Mouse (Mus musculus) heart, embryonic 14.5 days (tissue): Measurements from ENCODE around the gene Ubac2. TPM values are rescaled to one million over a fixed set of nuclear protein-coding genes. Genes with fewer than 3 reads are reported as not detected.

ENCODE experiments used
- ATAC-seq: fragments of 200-750 bp; cut with Nextera tagmentation; 2 replicates; pipeline ENCODE4 v1.8.0; 2017; ENCODE audit warnings: low read depth, moderate TSS enrichment; ENCODE audit not compliant: insufficient number of reproducible peaks, insufficient read depth, low FRiP score
- H3K27ac ChIP-seq, 2 experiments: fragments of 200-500 bp in 1 of 2; fragments of 300-500 bp in 1 of 2; sonication (generic) in 1 of 2; replicated peaks in 1 of 2; 2 replicates each; pipeline ENCODE4 v1.5.1; 2012 to 2014; ENCODE audit warnings: low read depth in 2 of 2, low read length in 2 of 2, control low read depth in 1 of 2, mild to moderate bottlenecking in 1 of 2, mixed read lengths in 1 of 2; ENCODE audit not compliant: control insufficient read depth in 1 of 2, insufficient read depth in 1 of 2
- H3K27me3 ChIP-seq: fragments of 300-500 bp; sonication (generic); 2 replicates; pipeline ENCODE4 v1.6.1; 2014; ENCODE audit warnings: mild to moderate bottlenecking, low read length, control low read depth; ENCODE audit not compliant: control insufficient read depth, insufficient read depth
- H3K36me3 ChIP-seq: fragments of 300-500 bp; sonication (generic); 2 replicates; pipeline ENCODE4 v1.6.1; 2014; ENCODE audit warnings: mild to moderate bottlenecking, control low read depth, low read length, mixed read lengths; ENCODE audit not compliant: control insufficient read depth, insufficient read depth
- H3K4me1 ChIP-seq, 2 experiments: fragments of 200-500 bp in 1 of 2; fragments of 300-500 bp in 1 of 2; sonication (generic) in 1 of 2; 2 replicates each; pipeline ENCODE4 v1.6.1; 2012 to 2014; ENCODE audit warnings: low read length in 2 of 2, control low read depth in 1 of 2, mixed read lengths in 1 of 2; ENCODE audit not compliant: control insufficient read depth in 2 of 2, insufficient read depth in 2 of 2
- H3K4me2 ChIP-seq: fragments of 300-500 bp; sonication (generic); 2 replicates; pipeline ENCODE4 v1.6.1; 2014; ENCODE audit warnings: mild to moderate bottlenecking, low read length
- H3K4me3 ChIP-seq, 2 experiments: fragments of 200-500 bp in 1 of 2; fragments of 300-500 bp in 1 of 2; sonication (generic) in 1 of 2; 2 replicates each; pipeline ENCODE4 v1.5.1; 2012 to 2014; ENCODE audit warnings: low read length in 2 of 2, mild to moderate bottlenecking in 2 of 2, control low read depth in 1 of 2, low read depth in 1 of 2, moderate library complexity in 1 of 2; ENCODE audit not compliant: control insufficient read depth in 1 of 2, insufficient read depth in 1 of 2
- H3K9ac ChIP-seq: fragments of 300-500 bp; sonication (generic); 2 replicates; pipeline ENCODE4 v1.6.1; 2014; ENCODE audit warnings: mild to moderate bottlenecking, low read length
- H3K9me3 ChIP-seq: fragments of 300-500 bp; sonication (generic); 2 replicates; pipeline ENCODE4 v1.6.1; 2016; ENCODE audit warnings: low read length, control low read depth; ENCODE audit not compliant: control insufficient read depth
- WGBS: fragments of 180-500 bp; shearing (Covaris S2); extraction: QIAGEN DNeasy Blood & Tissue Kit; methylation state at CpG from one replicate; pipeline ENCODE4 v1.1.7; 2014; 5-methylcytosine and 5-hydroxymethylcytosine counted together
- polyA plus RNA-seq: library from polyadenylated mRNA; unstranded; fragments of >200 nt; fragmentation: Nextera tagmentation; extraction: Ambion mirVana; gene quantifications from 2 replicates; pipeline ENCODE4 v1.2.1, GENCODE M21; 2014

The Ubac2 gene
- polyA plus RNA-seq, 1 experiment from 2014 or later = 56.3 TPM

DNA sequence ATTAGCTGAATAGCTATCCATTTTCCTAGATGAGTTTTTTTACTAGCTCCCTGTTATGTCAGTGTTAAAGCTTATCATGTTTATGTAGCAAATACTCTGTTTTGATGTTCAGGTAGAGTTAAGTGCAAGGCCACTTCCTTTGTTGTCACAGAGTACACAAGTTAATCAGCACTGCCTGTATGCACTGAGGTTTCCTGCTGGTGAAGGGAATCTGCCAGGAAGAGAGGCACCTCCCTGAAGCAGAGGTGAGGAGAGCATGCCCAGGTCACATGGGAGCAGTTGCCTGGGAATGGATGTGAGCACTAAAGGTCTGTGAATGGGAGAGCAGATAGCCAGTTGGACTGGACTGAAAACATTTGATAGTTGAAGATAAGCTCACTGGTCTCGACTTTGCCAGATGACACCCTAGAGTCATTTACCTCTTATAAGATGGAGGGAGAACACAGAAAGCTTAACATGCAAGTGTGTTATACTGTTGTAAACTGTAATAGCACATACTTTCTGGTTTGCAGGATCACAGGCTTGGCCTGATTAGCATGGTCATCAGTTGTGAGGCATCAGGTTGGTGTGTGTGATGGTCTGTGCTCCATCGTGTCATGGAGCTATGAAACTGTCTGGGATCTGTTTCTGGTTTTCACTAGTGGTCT is 73.1 kb downstream of the Ubac2 start:
- Histone ChIP-seq H3K4me3 (no peak overlapping the region), H3K27ac (no peak overlapping the region), H3K36me3 (no peaks in the 10 kb centered on the region), H3K9me3 (no peaks in the 10 kb centered on the region), H3K9ac (no peak overlapping the region), H3K4me1 (peaks cover 4 to 9% of the 10 kb centered on the region in 2 experiments; a peak in 1 of 4 replicates), H3K4me2 (no peak overlapping the region), H3K27me3 (no peaks in the 10 kb centered on the region)
- WGBS = 58% methylated on average over 2 of the region's 2 CpGs
- no peak for ATAC-seq

DNA sequence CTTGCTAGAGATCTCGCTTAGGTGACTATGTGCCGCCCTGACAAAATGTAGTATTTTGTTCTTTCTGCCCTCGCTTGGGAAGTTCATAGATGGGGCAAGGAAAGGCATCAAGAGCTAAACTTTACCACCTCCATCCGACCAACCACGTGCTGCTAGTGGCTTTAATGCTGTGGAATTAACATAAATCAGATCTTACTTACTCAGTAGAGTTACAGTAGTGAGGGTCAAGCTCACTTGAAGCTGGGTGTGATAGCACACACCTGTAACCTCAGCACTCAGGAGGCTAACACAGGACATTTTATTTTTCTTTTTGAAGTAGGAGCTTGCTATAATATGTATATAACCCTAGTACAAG is 73.6 kb downstream of the Ubac2 start:
- 89% methylated on average over 5 of the region's 5 CpGs for WGBS
- Histone ChIP-seq H3K27ac (no peak overlapping the region), H3K9ac (no peak overlapping the region), H3K36me3 (no peaks in the 10 kb centered on the region), H3K4me1 (peaks cover 4 to 9% of the 10 kb centered on the region in 2 experiments; a peak in 1 of 4 replicates), H3K9me3 (no peaks in the 10 kb centered on the region), H3K4me3 (no peak overlapping the region), H3K4me2 (no peak overlapping the region), H3K27me3 (no peaks in the 10 kb centered on the region)
- ATAC-seq = no peak

DNA sequence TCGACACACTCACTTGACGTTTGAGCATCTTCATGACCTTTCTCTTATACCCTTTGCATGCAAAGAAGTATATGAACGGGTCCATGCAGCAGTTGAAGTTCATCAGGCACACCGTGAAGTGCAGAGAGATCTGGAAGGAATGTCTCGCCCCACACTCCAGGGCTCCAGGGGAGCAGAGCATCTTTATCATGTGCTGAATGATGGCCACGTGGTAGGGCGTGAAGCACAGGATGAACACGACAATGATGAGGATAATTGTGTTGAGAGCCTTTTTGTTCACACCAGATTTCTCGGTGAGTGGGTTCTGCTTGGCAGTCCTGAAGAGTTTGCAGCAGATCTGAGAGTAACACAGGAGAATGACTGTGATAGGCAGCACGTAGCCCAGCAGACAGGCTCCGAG is 75.7 kb downstream of the Ubac2 start:
- peaks cover 4 to 9% of the 10 kb centered on the region in 2 experiments; a peak in 2 of 4 replicates for H3K4me1 ChIP-seq
- no peak overlapping the region for H3K4me3 ChIP-seq
- no peak overlapping the region for H3K4me2 ChIP-seq
- no peaks in the 10 kb centered on the region for H3K27me3 ChIP-seq
- no peak overlapping the region for H3K9ac ChIP-seq
- no peak overlapping the region for H3K27ac ChIP-seq
- ATAC-seq = no peak
- H3K36me3 ChIP-seq = no peaks in the 10 kb centered on the region
- H3K9me3 ChIP-seq = no peaks in the 10 kb centered on the region
- WGBS = 50% methylated on average over 11 of the region's 11 CpGs

DNA sequence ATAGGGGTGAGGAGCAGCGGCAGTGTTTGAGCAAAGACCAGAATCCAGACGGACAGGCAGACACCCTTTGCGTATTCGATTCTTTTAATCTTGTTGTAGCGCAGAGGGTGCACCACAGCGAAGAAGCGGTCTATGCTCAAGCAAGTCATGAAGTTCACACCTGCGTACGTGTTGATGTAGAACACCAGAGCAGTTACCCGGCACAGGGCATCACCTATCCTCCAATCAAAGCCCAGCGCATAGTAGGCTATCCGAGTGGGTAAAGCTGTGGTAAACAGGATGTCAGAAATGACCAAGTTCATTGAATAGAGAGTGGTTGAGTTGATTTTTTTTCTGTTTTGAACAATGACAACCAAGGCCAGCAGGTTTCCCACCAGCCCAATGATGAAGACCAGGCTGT is 76.2 kb downstream of the Ubac2 start:
- no peak overlapping the region for H3K4me3 ChIP-seq
- H3K27me3 ChIP-seq = no peaks in the 10 kb centered on the region
- 89% methylated on average over 12 of the region's 12 CpGs for WGBS
- no peak overlapping the region for H3K27ac ChIP-seq
- no peak overlapping the region for H3K4me2 ChIP-seq
- ATAC-seq = no peak
- no peaks in the 10 kb centered on the region for H3K36me3 ChIP-seq
- H3K4me1 ChIP-seq = peaks cover 4 to 9% of the 10 kb centered on the region in 2 experiments; a peak in 2 of 4 replicates
- H3K9me3 ChIP-seq = no peaks in the 10 kb centered on the region
- H3K9ac ChIP-seq = no peak overlapping the region

DNA sequence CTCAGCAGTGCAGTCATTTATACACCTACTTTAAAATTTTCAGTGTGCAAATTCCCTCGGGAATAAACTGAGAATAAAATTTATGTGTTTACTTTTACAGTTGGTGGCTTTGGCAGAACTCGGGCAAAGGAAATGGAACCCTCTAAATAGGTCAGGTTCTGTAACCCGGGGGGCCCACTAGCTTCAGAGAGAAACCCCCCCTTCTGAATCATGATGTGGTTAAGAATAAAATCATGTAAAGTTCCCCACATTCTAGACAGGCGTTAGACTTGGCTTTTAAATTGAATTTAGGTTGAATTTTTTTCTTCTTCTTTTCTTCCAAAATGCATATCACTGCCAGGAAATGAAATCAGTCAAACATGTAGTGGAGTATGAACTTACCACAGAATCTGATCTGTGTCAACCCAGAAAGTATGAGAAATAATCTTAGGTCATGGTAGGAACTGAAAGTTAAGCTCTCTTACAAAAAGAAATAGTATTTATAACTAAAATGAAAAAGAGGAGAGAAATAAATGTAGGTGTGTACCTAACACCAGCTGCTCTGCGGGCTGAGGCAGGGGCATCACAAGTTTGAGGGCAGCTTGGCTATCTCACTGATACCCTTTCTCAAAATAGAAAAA is 76.9 kb downstream of the Ubac2 start:
- no peak for ATAC-seq
- 81% methylated on average over 5 of the region's 5 CpGs for WGBS
- Histone ChIP-seq H3K27me3 (no peaks in the 10 kb centered on the region), H3K4me1 (peaks cover 4 to 9% of the 10 kb centered on the region in 2 experiments; a peak in 2 of 4 replicates), H3K27ac (no peak overlapping the region), H3K36me3 (no peaks in the 10 kb centered on the region), H3K9me3 (no peaks in the 10 kb centered on the region), H3K4me3 (no peak overlapping the region), H3K9ac (no peak overlapping the region), H3K4me2 (no peak overlapping the region)

DNA sequence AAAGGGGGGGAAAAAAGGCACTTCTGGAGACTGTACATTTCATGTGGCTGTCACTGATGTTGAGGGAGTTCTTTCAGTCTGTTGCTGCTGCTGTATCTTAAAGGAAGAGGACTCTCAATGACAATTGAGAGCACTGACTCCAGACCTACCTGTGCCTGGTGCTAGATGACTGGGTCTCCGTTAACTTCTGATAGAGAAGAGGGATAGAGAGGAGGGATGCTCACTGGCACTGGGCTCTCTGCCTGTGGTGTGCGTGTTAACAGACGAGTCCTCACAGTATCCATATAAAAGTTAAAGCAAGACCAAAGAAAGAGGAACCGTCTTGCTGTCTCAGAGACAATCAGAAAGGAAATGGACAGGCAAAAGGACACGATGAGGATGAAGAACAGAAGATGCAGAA is 77.9 kb downstream of the Ubac2 start:
- no peaks in the 10 kb centered on the region for H3K9me3 ChIP-seq
- no peak overlapping the region for H3K27ac ChIP-seq
- peaks cover 8 to 16% of the 10 kb centered on the region in 2 experiments for H3K4me1 ChIP-seq
- H3K4me2 ChIP-seq = no peak overlapping the region
- no peak overlapping the region for H3K9ac ChIP-seq
- no peak overlapping the region for H3K4me3 ChIP-seq
- H3K36me3 ChIP-seq = no peaks in the 10 kb centered on the region
- no peaks in the 10 kb centered on the region for H3K27me3 ChIP-seq
- ATAC-seq = no peak
- 84% methylated on average over 5 of the region's 5 CpGs for WGBS

DNA sequence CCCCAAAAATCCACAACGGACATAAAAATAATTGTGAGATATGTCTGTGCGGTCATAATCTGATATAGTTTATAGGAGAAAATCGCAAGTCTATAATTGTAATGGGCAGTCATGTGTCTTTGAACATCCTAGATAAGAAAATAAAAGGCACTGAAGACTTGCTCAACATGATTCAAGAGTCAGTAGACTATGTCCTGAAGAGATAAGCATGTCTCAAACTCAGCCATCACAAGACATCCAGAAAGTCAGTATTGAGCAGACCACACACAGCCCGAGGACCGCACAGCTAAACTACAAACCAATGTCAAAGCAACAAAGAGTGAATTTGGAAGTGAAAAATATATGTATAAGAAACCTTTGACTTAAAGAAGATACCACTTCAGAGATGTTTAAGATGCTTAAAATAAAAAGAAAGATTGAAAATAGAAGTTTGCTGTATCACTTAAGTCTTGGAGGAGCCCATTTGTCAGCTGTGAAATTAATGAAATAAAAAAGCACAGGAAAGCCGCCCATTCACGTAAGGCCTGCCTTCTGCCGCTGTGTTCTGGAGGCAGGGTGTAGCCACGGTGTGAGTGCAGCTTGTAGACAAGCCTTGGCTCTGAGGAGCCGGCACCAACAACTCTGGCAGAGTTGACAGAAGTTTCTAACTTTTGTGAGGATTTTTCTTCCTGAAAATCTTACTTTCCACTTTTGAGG is 78.9 kb downstream of the Ubac2 start:
- Histone ChIP-seq H3K27ac (no peak overlapping the region), H3K4me2 (no peak overlapping the region), H3K4me3 (no peak overlapping the region), H3K36me3 (no peaks in the 10 kb centered on the region), H3K9ac (no peak overlapping the region), H3K9me3 (no peaks in the 10 kb centered on the region), H3K27me3 (no peaks in the 10 kb centered on the region), H3K4me1 (peaks cover 14 to 24% of the 10 kb centered on the region in 2 experiments)
- 94% methylated on average over 10 of the region's 10 CpGs for WGBS
- no peak for ATAC-seq
